Mouse (Mus musculus) stomach, postnatal 0 days (tissue): ENCODE results near the gene Rhoq.

Experiments
- CTCF ChIP-seq: IDR thresholded peaks from 2 replicates; pipeline ENCODE4 v1.5.1; 2016; ENCODE audit warnings: antibody characterized with exemption, low read depth, mild to moderate bottlenecking, moderate library complexity
- EP300 ChIP-seq: optimal IDR thresholded peaks from 2 replicates; pipeline ENCODE3; 2016; ENCODE audit warnings: antibody characterized with exemption

GRCm38 (mm10) chr17:86970026-86970750, 7.3 kb downstream of the Rhoq start:
- TF ChIP-seq EP300 (no peak), CTCF (no peak)
